Comparison of ENCODE assay signal across 10 mouse cellular contexts in genomic region chr3:37472461-37472860, GRCm38 (mm10). TPM values are rescaled to one million over a fixed set of nuclear protein-coding genes. Genes with fewer than 3 reads are reported as not detected.
DNase-seq lines count a peak whose midpoint lies in the region; ATAC-seq lines count a peak whose summit lies in the region.
"Had no signal": no experiment of that assay in that cellular context is flagged by ENCODE, and none has a peak within 500 bp of the region (broad histone marks: within the 10 kb centered on the region; RNA-seq: fewer than 3 reads in every experiment).

No protein-coding gene starts in this region.

- no peak overlapping the region for H3K27ac ChIP-seq in kidney, embryonic 14.5 days (ENCODE audit: low read depth, low read length)
- H3K27ac ChIP-seq: embryonic facial prominence, embryonic 15.5 days; neural tube, embryonic 12.5 days had no signal

- no peaks in the 10 kb centered on the region for H3K4me1 ChIP-seq in kidney, embryonic 14.5 days (ENCODE audit: control insufficient read depth, insufficient read depth, low read length)
- H3K4me1 ChIP-seq: embryonic facial prominence, embryonic 15.5 days; neural tube, embryonic 12.5 days had no signal

- H3K9ac ChIP-seq in kidney, embryonic 14.5 days (ENCODE audit: low read depth, low read length): no peak overlapping the region
- H3K9ac ChIP-seq: embryonic facial prominence, embryonic 15.5 days; neural tube, embryonic 12.5 days had no signal

- no peak for ATAC-seq in kidney, embryonic 14.5 days (ENCODE audit: low FRiP score, low TSS enrichment)

- H3K36me3 ChIP-seq in kidney, embryonic 14.5 days (ENCODE audit: control insufficient read depth, insufficient read depth, low read length): no peaks in the 10 kb centered on the region
- H3K36me3 ChIP-seq: embryonic facial prominence, embryonic 15.5 days; neural tube, embryonic 12.5 days had no signal

- no peaks in the 10 kb centered on the region for H3K27me3 ChIP-seq in kidney, embryonic 14.5 days (ENCODE audit: control insufficient read depth, insufficient read depth, low read length)
- H3K27me3 ChIP-seq: embryonic facial prominence, embryonic 15.5 days; neural tube, embryonic 12.5 days had no signal

- no peaks in the 10 kb centered on the region for H3K9me3 ChIP-seq in kidney, embryonic 14.5 days (ENCODE audit: control insufficient read depth, low read length)
- H3K9me3 ChIP-seq: embryonic facial prominence, embryonic 15.5 days; neural tube, embryonic 12.5 days had no signal

- DNase-seq in adrenal gland, postnatal 14 days: peak; percentile 12
- no peak for DNase-seq in adrenal gland, postnatal 25 days
- peak; percentile 52 for DNase-seq in kidney, adult 9 months
- peak; percentile 27 to 35 for DNase-seq in B cell, adult 2 months
- peak; percentile 35 to 64 for DNase-seq in kidney, postnatal 36 days
- no peak for DNase-seq in ovary, postnatal 10 days (ENCODE audit: low spot score)
- no peak for DNase-seq in T-cell, adult 2 months (ENCODE audit: low spot score)

- H3K4me2 ChIP-seq in kidney, embryonic 14.5 days (replicated peaks; ENCODE audit: low read depth, low read length): no peak overlapping the region
- H3K4me2 ChIP-seq: embryonic facial prominence, embryonic 15.5 days; neural tube, embryonic 12.5 days had no signal

- no peak overlapping the region for H3K4me3 ChIP-seq in kidney, embryonic 14.5 days (ENCODE audit: low read length)
- H3K4me3 ChIP-seq: embryonic facial prominence, embryonic 15.5 days; neural tube, embryonic 12.5 days had no signal

RNA-seq across cellular contexts. Expression of gene Nudt6, which starts 52.5 kb away (rescaled TPM):
- 20.4 and 27.4 TPM in 2 replicates for total RNA-seq in adrenal gland, postnatal 14 days (2021)
- total RNA-seq in adrenal gland, postnatal 25 days (2021): 22.1 and 33.3 TPM in 2 replicates
- 7.2 and 7.9 TPM in 2 replicates for polyA plus RNA-seq in kidney, embryonic 14.5 days (2014; fragmentation: Nextera tagmentation; extraction: Ambion mirVana)

RNA-seq across cellular contexts. Expression of gene Spata5, which starts 52.8 kb away (rescaled TPM):
- total RNA-seq in adrenal gland, postnatal 14 days (2021): 32.2 and 34.1 TPM in 2 replicates
- 33.9 and 35.6 TPM in 2 replicates for total RNA-seq in adrenal gland, postnatal 25 days (2021)
- 31.9 and 45.3 TPM in 2 replicates for polyA plus RNA-seq in kidney, embryonic 14.5 days (2014; fragmentation: Nextera tagmentation; extraction: Ambion mirVana)

Comparison
In these comparisons a context has a peak if more than half of its experiments do, and no peak if none do; other contexts are left out.
1. DNase-seq: peak in adrenal gland, postnatal 14 days (single experiment), kidney, adult 9 months (single experiment), B cell, adult 2 months (2 of 2) and kidney, postnatal 36 days (2 of 2); none in adrenal gland, postnatal 25 days (single experiment), ovary, postnatal 10 days (single experiment) and T-cell, adult 2 months (single experiment).